Mouse (Mus musculus) forebrain, embryonic 14.5 days (tissue): ENCODE results near the gene 1700029I15Rik. TPM values are rescaled to one million over a fixed set of nuclear protein-coding genes. Genes with fewer than 3 reads are reported as not detected.

Experiments used
- ATAC-seq: fragments of 200-750 bp; cut with Nextera tagmentation; 2 replicates; pipeline ENCODE4 v1.8.0; 2017; ENCODE audit warnings: mild to moderate bottlenecking, moderate library complexity
- DNase-seq: peaks from one replicate; pipeline ENCODE4 v3.0.0-alpha.2; 2015; ENCODE audit warnings: low spot score
- H3K27ac ChIP-seq: fragments of 300-500 bp; sonication (generic); 2 replicates; pipeline ENCODE4 v1.5.1; 2014; ENCODE audit warnings: low read depth, mild to moderate bottlenecking, control low read depth, low read length, moderate library complexity
- H3K27me3 ChIP-seq: fragments of 300-500 bp; sonication (generic); replicated peaks from 2 replicates; pipeline ENCODE4 v1.6.1; 2014; ENCODE audit warnings: low read length, control low read depth, mixed read lengths; ENCODE audit not compliant: control insufficient read depth, insufficient read depth
- H3K36me3 ChIP-seq: fragments of 300-500 bp; sonication (generic); 2 replicates; pipeline ENCODE4 v1.6.1; 2014; ENCODE audit warnings: low read length, control low read depth; ENCODE audit not compliant: control insufficient read depth, insufficient read depth
- H3K4me1 ChIP-seq: fragments of 300-500 bp; sonication (generic); 2 replicates; pipeline ENCODE4 v1.6.1; 2014; ENCODE audit warnings: antibody characterized with exemption, low read length, control low read depth; ENCODE audit not compliant: control insufficient read depth, insufficient read depth
- H3K4me2 ChIP-seq: fragments of 300-500 bp; sonication (generic); 2 replicates; pipeline ENCODE4 v1.6.1; 2014; ENCODE audit warnings: mild to moderate bottlenecking, control low read depth, low read length
- H3K4me3 ChIP-seq: fragments of 300-500 bp; sonication (generic); 2 replicates; pipeline ENCODE4 v1.5.1; 2014; ENCODE audit warnings: low read depth, low read length, control low read depth
- H3K9ac ChIP-seq: fragments of 300-500 bp; sonication (generic); 2 replicates; pipeline ENCODE4 v1.6.1; 2014; ENCODE audit warnings: mild to moderate bottlenecking, low read length, control low read depth, moderate library complexity
- H3K9me3 ChIP-seq: fragments of 300-500 bp; sonication (generic); replicated peaks from 2 replicates; pipeline ENCODE4 v1.6.1; 2016; ENCODE audit warnings: low read length, control low read depth, mixed read lengths; ENCODE audit not compliant: control insufficient read depth
- WGBS: fragments of 180-500 bp; shearing (Covaris S2); extraction: QIAGEN DNeasy Blood & Tissue Kit; methylation state at CpG from one replicate; pipeline ENCODE4 v1.1.7; 2014; 5-methylcytosine and 5-hydroxymethylcytosine counted together
- polyA plus RNA-seq: library from polyadenylated mRNA; unstranded; fragments of >200 nt; fragmentation: Nextera tagmentation; extraction: Ambion mirVana; gene quantifications from 2 replicates; pipeline ENCODE4 v1.2.1, GENCODE M21; 2014

Gene 1700029I15Rik
- polyA plus RNA-seq, 1 experiment from 2014 or later, result 3.7 TPM

DNA sequence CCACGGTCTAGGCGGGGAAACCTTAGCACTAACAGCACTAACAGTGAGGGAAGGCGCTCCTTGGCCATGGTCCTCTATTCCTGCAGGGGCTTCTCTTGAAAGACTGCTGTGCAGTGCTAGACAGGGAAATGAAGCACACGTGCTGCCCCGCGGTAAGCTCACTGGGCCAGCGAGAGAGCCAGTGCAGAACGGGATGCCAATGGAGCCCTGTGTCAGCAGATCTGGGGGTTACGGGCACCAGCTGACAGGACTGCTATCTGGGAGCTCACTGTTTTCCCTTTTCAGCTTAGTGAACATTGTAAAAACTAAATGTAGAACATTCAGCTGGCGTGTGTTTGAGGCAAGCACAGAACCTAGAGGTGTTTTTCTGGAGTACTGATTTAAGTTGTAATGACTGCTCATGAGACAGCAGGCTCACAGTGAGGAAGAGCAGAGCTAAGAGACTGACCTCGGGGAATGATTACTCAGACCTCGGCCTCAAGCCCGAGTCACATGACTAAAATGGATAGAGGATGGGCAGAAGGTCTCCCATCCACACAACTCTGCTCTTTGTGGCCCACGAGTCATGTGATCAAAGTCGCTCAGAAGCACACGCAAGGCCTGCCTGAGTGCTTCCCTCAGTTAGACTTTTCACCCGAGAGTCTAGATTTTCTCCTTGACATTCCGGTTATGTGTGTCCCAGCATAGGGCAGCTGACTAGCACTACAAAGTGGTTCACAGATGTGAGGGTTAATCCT lies 26.1 kb downstream of the 1700029I15Rik start:
- ATAC-seq (no peak), DNase-seq (no peak)
- no peaks in the 10 kb centered on the region for H3K4me1 ChIP-seq
- no peaks in the 10 kb centered on the region for H3K27me3 ChIP-seq
- no peak overlapping the region for H3K4me3 ChIP-seq
- H3K27ac ChIP-seq, result no peak overlapping the region
- peaks cover 94% of the 10 kb centered on the region for H3K36me3 ChIP-seq
- 93% methylated on average over 18 of the region's 18 CpGs for WGBS
- no peak overlapping the region for H3K4me2 ChIP-seq
- no peak overlapping the region for H3K9ac ChIP-seq
- H3K9me3 ChIP-seq, result no peaks in the 10 kb centered on the region

DNA sequence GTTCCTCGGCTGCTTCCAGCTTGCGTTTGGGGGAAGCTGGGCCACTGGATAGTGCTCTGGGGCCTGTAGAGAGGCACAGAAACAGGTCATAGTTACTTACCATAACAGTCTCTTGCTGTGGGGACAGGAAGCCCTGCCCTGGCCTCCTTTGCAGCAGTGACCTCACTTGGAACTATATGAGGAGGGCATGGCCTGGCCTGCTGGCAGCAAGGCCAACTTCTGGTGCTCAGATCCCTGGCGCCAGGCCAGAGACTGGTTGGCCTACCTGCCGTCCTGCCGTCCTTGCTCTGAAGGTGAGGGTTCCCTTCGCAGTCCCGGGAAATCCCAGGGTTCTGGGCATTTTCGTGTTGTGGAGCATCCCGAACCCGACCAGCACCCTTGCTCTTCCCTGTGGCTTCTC lies 29.4 kb downstream of the 1700029I15Rik start:
- Histone ChIP-seq H3K27ac (no peak overlapping the region), H3K9ac (no peak overlapping the region), H3K27me3 (no peaks in the 10 kb centered on the region), H3K4me3 (no peak overlapping the region), H3K9me3 (no peaks in the 10 kb centered on the region), H3K4me1 (no peaks in the 10 kb centered on the region), H3K36me3 (peaks cover 96% of the 10 kb centered on the region), H3K4me2 (no peak overlapping the region)
- ATAC-seq (no peak), DNase-seq (no peak)
- 91% methylated on average over 10 of the region's 10 CpGs for WGBS

GRCm38 (mm10) chr2:92421723-92422387 lies 39.5 kb downstream of the 1700029I15Rik start:
- H3K27me3 ChIP-seq, result no peaks in the 10 kb centered on the region
- H3K4me1 ChIP-seq, result peaks cover 21% of the 10 kb centered on the region; the same call in 1 of the 2 replicates
- ATAC-seq (no peak), DNase-seq (no peak)
- no peak overlapping the region for H3K4me3 ChIP-seq
- H3K36me3 ChIP-seq, result peaks cover 75% of the 10 kb centered on the region
- 91% methylated on average over 7 of the region's 7 CpGs for WGBS
- H3K4me2 ChIP-seq, result no peak overlapping the region
- no peak overlapping the region for H3K27ac ChIP-seq
- H3K9me3 ChIP-seq, result no peaks in the 10 kb centered on the region
- H3K9ac ChIP-seq, result no peak overlapping the region

- ATAC-seq (no peak), DNase-seq (no peak)
- Histone ChIP-seq H3K9me3 (no peaks in the 10 kb centered on the region), H3K4me3 (no peak overlapping the region), H3K4me2 (no peak overlapping the region), H3K27me3 (no peaks in the 10 kb centered on the region), H3K27ac (no peak overlapping the region), H3K36me3 (peaks cover 68% of the 10 kb centered on the region), H3K4me1 (peaks cover 21% of the 10 kb centered on the region; the same call in 1 of the 2 replicates), H3K9ac (no peak overlapping the region)
- WGBS, result 82% methylated on average over 10 of the region's 10 CpGs
Measured at GRCm38 (mm10) chr2:92422388-92423135, 40.2 kb downstream of the 1700029I15Rik start.

DNA sequence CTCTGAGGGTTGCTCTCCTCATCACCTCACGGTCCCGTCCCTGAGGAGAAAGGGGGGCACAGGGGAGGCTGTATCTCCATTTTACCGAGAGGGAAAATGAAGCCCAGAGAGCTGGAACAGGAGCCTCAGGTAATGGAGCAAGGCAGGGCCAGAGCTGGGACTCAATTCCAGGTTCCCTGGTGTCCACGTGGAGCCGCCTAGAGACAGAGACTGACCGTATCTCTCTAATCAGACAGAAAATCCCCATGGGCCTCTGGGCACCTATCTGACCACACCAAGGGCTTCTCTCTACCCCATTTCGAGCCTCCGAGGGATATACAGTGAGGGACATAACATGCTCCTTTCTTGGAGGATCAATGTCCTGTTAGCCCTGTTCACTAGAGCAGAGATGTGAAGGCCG lies 40.8 kb downstream of the 1700029I15Rik start:
- H3K27me3 ChIP-seq, result no peaks in the 10 kb centered on the region
- H3K27ac ChIP-seq, result 0 out of 2 replicates have a peak overlapping the region, but pooled peaks have one; percentile 70
- H3K9ac ChIP-seq, result no peak overlapping the region
- peaks cover 62% of the 10 kb centered on the region for H3K36me3 ChIP-seq
- no peak overlapping the region for H3K4me3 ChIP-seq
- peaks cover 26% of the 10 kb centered on the region for H3K4me1 ChIP-seq
- no peak overlapping the region for H3K4me2 ChIP-seq
- ATAC-seq (no peak), DNase-seq (no peak)
- 89% methylated on average over 9 of the region's 9 CpGs for WGBS
- H3K9me3 ChIP-seq, result no peaks in the 10 kb centered on the region

GRCm38 (mm10) chr2:92423702-92424461 lies 41.5 kb downstream of the 1700029I15Rik start:
- peak; percentile 61 for ATAC-seq
- Histone ChIP-seq H3K36me3 (peaks cover 56% of the 10 kb centered on the region), H3K27me3 (no peaks in the 10 kb centered on the region), H3K9me3 (no peaks in the 10 kb centered on the region), H3K4me3 (no peak overlapping the region), H3K4me2 (no peak overlapping the region), H3K9ac (no peak overlapping the region), H3K4me1 (peaks cover 30% of the 10 kb centered on the region), H3K27ac (peak overlapping the region; percentile 70)
- WGBS, result 56% methylated on average over 9 of the region's 9 CpGs
- peak; percentile 65 for DNase-seq

DNA sequence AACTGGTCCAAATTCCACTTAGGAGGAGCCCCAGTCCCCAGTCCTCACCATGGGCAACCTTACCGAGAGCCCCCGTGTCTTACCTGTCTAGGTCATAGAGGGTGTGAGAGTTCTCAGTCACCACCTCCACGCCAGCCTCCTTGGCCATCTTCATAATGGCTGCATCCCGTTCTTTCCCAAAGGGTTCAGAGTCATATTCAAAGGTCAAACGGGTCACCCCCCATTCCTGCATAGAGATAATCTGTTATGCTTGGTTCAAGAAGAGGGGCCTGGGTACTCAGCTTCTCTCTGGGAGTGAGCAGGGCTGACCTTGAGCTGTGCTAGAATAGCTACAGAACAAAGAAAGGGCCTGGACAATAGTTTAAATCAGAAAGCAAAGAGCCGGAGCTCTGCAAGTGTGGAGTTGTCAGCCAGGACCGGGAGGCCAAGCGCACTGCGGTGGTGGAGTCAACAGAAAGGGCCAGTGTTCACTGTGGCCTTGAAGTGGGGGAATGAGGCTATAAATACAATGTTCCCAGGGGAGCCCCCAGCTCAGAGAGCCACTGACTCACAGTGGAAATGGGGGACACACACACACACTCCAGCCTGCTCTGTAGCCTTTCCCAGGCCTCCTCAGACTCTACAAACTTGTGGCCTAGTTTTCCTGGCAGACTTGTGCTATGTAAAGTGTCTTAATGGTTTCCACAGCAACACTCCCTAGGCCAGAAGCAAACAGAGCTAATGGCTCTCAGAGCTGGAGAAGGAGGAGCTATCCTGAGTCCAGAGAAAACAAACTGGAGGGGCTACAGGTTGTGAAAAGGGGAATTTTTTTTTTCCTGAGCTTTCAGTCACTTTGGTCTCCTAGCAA lies 42.3 kb downstream of the 1700029I15Rik start:
- H3K36me3 ChIP-seq, result peaks cover 50% of the 10 kb centered on the region
- WGBS, result 52% methylated on average over 9 of the region's 9 CpGs
- peaks cover 30% of the 10 kb centered on the region for H3K4me1 ChIP-seq
- no peak overlapping the region for H3K9ac ChIP-seq
- H3K27ac ChIP-seq, result peak overlapping the region; percentile 70
- ATAC-seq, result peak; percentile 78
- no peaks in the 10 kb centered on the region for H3K27me3 ChIP-seq
- H3K4me2 ChIP-seq, result no peak overlapping the region
- H3K9me3 ChIP-seq, result no peaks in the 10 kb centered on the region
- no peak overlapping the region for H3K4me3 ChIP-seq
- DNase-seq, result peak; percentile 89

- no peak for DNase-seq
- H3K4me3 ChIP-seq, result no peak overlapping the region
- WGBS, result 66% methylated on average over 4 of the region's 4 CpGs
Measured at GRCm38 (mm10) chr2:92425366-92425765, 43.0 kb downstream of the 1700029I15Rik start.

More at GRCm38 (mm10) chr2:92425366-92425765, 43.0 kb downstream of the 1700029I15Rik start:
- H3K4me1 ChIP-seq, result peaks cover 30% of the 10 kb centered on the region
- no peak overlapping the region for H3K9ac ChIP-seq
- H3K4me2 ChIP-seq, result no peak overlapping the region
- ATAC-seq, result no peak
- H3K27ac ChIP-seq, result peak overlapping the region; percentile 65
- H3K36me3 ChIP-seq, result peaks cover 43% of the 10 kb centered on the region
- no peaks in the 10 kb centered on the region for H3K9me3 ChIP-seq
- no peaks in the 10 kb centered on the region for H3K27me3 ChIP-seq
